Mouse (Mus musculus): ENCODE results near the gene Crygd.

Gene Crygd

GRCm38 (mm10) chr1:65063352-65063751 is at the start of gene Crygd:
Gene Crygd, minus strand, starts transcription at chr1:65063452.
- H3K36me3 ChIP-seq (ENCODE audit: control insufficient read depth, insufficient read depth, low read length, poor library complexity, severe bottlenecking) = no peaks in the 10 kb centered on the region
- no peaks in the 10 kb centered on the region for H3K27me3 ChIP-seq (ENCODE audit: control insufficient read depth, insufficient read depth, low read length, poor library complexity, severe bottlenecking)
- no peak for DNase-seq (ENCODE audit: low read depth, low spot score)

- no peak for DNase-seq (ENCODE audit: low read depth, low spot score)
- no peaks in the 10 kb centered on the region for H3K27me3 ChIP-seq (ENCODE audit: control insufficient read depth, insufficient read depth, low read length, poor library complexity, severe bottlenecking)
Observed at GRCm38 (mm10) chr1:65112807-65113196, 49.5 kb upstream of the Crygd start.

GRCm38 (mm10) chr1:65112031-65112806 is 49.0 kb upstream of the Crygd start:
- Histone ChIP-seq H3K27me3 (ENCODE audit: control insufficient read depth, insufficient read depth, low read length, poor library complexity, severe bottlenecking) (no peaks in the 10 kb centered on the region), H3K36me3 (ENCODE audit: control insufficient read depth, insufficient read depth, low read length, poor library complexity, severe bottlenecking) (no peaks in the 10 kb centered on the region)
- DNase-seq (ENCODE audit: low read depth, low spot score) = peak; percentile 69

More at GRCm38 (mm10) chr1:65112807-65113196, 49.5 kb upstream of the Crygd start:
- no peaks in the 10 kb centered on the region for H3K36me3 ChIP-seq (ENCODE audit: control insufficient read depth, insufficient read depth, low read length, poor library complexity, severe bottlenecking)

- Histone ChIP-seq H3K27me3 (ENCODE audit: control insufficient read depth, insufficient read depth, low read length, poor library complexity, severe bottlenecking) (no peaks in the 10 kb centered on the region), H3K36me3 (ENCODE audit: control insufficient read depth, insufficient read depth, low read length, poor library complexity, severe bottlenecking) (no peaks in the 10 kb centered on the region)
- DNase-seq (ENCODE audit: low read depth, low spot score) = no peak
Observed at GRCm38 (mm10) chr1:65109756-65110435, 46.6 kb upstream of the Crygd start.

DNA sequence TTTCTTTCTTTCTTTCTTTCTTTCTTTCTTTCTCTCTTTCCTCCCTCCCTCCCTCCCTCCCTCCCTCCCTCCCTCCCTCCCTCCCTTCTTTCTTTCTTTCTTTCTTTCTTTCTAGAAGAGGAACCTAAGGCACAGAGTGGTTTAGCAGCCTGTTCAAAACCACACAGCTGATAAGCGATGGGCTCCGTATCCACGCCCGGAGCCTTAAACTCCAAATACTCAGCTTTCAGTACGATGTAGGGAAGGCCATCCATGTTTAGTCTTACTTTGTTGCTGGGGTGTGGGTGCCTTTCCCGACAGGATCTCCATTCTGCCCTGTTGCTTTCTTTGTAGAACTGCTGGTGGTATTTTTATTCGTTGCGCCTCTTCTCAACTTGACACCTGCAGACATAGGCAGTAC is 45.9 kb upstream of the Crygd start:
- no peaks in the 10 kb centered on the region for H3K27me3 ChIP-seq (ENCODE audit: control insufficient read depth, insufficient read depth, low read length, poor library complexity, severe bottlenecking)
- DNase-seq (ENCODE audit: low read depth, low spot score) = no peak
- no peaks in the 10 kb centered on the region for H3K36me3 ChIP-seq (ENCODE audit: control insufficient read depth, insufficient read depth, low read length, poor library complexity, severe bottlenecking)

GRCm38 (mm10) chr1:65107654-65108279 is 44.5 kb upstream of the Crygd start:
- no peaks in the 10 kb centered on the region for H3K27me3 ChIP-seq (ENCODE audit: control insufficient read depth, insufficient read depth, low read length, poor library complexity, severe bottlenecking)
- no peaks in the 10 kb centered on the region for H3K36me3 ChIP-seq (ENCODE audit: control insufficient read depth, insufficient read depth, low read length, poor library complexity, severe bottlenecking)
- no peak for DNase-seq (ENCODE audit: low read depth, low spot score)

DNA sequence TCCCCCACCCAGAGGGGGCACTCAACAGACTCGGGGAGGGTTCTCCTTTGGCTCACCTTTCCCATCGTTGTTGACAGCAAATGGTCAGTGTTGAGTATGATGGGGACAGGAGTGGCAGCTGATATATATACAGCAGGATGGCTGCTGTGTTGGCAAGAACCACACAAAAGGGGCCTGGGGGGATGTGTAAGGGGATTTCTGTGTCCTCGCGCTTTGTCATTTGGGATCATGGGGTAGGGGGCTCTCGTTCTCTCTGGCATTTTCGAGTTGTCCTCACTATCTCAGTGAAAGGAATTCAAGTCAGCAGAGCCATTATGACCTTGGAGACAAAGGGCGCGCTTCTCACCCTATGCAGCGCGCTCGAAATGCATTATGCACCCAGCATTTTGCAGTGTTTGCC is 40.0 kb upstream of the Crygd start, which contains the start of gene Cryga:
Gene Cryga (minus strand): TSS at position 101 of the 400 bp plus-strand sequence.
- no peaks in the 10 kb centered on the region for H3K36me3 ChIP-seq (ENCODE audit: control insufficient read depth, insufficient read depth, low read length, poor library complexity, severe bottlenecking)

DNA sequence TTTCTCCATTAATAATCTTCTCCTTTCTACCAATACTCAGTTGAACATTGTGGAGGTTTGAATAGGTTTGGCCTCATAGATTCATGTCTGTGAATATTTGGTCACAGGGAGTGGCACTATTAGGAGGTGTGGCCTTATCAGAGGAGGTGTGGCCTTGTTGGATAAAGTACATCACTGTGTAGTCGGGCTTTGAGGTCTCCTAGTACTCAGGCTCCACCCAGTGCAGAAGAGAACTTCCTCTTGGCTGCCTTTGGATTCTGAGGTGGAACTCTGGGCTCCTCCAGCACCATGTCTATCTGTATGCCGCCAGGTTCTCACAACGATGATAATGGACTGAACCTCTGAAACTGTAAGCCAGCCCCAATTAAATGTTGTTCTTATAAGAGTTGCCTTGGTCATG is 33.7 kb upstream of the Crygd start:
- no peak for DNase-seq (ENCODE audit: low read depth, low spot score)
- Histone ChIP-seq H3K27me3 (ENCODE audit: control insufficient read depth, insufficient read depth, low read length, poor library complexity, severe bottlenecking) (no peaks in the 10 kb centered on the region), H3K36me3 (ENCODE audit: control insufficient read depth, insufficient read depth, low read length, poor library complexity, severe bottlenecking) (no peaks in the 10 kb centered on the region)

More for the DNA sequence above, 40.0 kb upstream of the Crygd start, which contains the start of gene Cryga:
- no peaks in the 10 kb centered on the region for H3K27me3 ChIP-seq (ENCODE audit: control insufficient read depth, insufficient read depth, low read length, poor library complexity, severe bottlenecking)
- no peak for DNase-seq (ENCODE audit: low read depth, low spot score)

DNA sequence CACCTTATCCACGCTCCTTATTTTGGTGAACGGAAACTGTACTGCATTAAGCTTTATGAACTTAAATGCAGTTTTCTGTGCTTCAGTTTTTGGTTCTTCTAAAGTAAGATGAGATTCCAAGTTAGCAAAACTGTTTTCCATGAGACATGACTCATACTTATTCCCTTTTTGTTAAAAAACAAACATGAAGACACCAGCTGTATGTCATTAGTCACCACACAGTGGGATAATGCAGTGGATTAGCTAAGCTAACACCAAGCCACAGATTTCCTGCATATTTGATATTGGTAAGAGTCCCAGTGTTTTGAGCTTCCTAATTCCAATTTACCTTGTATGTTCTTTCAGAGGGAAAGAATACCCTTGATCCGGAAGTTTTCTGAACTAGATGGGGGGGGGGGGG is 28.3 kb upstream of the Crygd start:
- no peak for DNase-seq (ENCODE audit: low read depth, low spot score)
- H3K36me3 ChIP-seq (ENCODE audit: control insufficient read depth, insufficient read depth, low read length, poor library complexity, severe bottlenecking) = no peaks in the 10 kb centered on the region
- no peaks in the 10 kb centered on the region for H3K27me3 ChIP-seq (ENCODE audit: control insufficient read depth, insufficient read depth, low read length, poor library complexity, severe bottlenecking)

DNA sequence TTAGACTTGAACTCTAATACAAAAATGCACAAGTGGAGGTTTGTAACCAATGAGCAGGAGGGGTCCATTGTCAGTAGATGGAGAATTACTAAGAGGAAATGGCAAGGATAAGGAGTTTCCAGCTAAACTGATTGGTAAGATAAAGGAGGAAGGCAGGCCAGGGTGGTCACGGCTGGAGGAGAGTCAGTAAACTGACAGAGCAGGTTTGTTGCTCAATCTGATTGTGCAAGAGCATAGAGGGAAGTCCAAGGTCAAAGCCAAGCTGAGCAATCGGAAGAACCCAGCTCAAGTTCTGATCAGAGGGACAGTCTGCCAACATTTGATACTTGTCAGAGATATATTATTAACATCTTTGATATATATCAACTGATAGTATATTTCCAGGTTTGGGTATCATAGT is 27.1 kb upstream of the Crygd start:
- H3K36me3 ChIP-seq (ENCODE audit: control insufficient read depth, insufficient read depth, low read length, poor library complexity, severe bottlenecking) = no peaks in the 10 kb centered on the region
- DNase-seq (ENCODE audit: low read depth, low spot score) = no peak

DNA sequence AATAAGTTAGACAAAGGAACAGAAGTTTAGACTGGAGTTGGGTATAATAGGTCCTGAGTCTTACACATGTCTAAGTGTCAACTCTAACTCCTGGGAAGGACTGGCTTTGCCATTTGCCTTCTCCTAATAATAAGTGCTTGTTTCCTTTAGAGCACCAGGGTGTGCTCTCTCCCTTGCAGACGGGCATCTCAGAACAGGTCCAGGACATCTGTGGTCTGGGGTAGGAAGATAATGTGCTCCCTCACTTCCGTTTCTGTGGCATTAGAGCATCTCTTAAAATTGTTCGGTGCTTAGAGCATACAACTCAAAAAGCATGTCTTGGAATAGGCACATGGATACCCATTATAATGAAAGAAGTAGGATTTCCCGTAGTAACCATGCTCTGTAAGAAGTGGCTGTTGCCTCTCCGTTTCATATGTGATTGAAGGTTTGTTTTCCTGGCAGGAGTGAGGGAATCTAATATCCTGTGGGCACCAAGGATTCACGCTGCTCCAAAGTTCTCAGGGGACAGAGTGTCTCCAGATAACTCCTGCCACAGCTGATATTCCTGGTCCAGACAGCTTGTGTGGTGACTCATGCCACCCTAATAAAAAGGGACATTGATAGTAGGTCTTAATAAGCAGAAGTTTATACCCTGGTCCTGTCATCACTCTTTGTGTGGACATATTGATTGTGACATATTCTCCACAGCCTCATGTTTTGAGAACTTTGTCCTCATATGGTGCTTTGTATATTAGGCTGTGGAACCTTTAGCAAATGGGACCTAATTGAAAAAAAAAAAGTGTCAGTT is 25.5 kb upstream of the Crygd start:
- Histone ChIP-seq H3K27me3 (ENCODE audit: control insufficient read depth, insufficient read depth, low read length, poor library complexity, severe bottlenecking) (no peaks in the 10 kb centered on the region), H3K36me3 (ENCODE audit: control insufficient read depth, insufficient read depth, low read length, poor library complexity, severe bottlenecking) (no peaks in the 10 kb centered on the region)
- no peak for DNase-seq (ENCODE audit: low read depth, low spot score)

More for the DNA sequence above, 27.1 kb upstream of the Crygd start:
- H3K27me3 ChIP-seq (ENCODE audit: control insufficient read depth, insufficient read depth, low read length, poor library complexity, severe bottlenecking) = no peaks in the 10 kb centered on the region

GRCm38 (mm10) chr1:65082188-65082587 is 18.9 kb upstream of the Crygd start, which contains the start of gene Crygb:
Gene Crygb, minus strand, starts transcription at chr1:65082288.
- H3K36me3 ChIP-seq (ENCODE audit: control insufficient read depth, insufficient read depth, low read length, poor library complexity, severe bottlenecking) = no peaks in the 10 kb centered on the region
- no peak for DNase-seq (ENCODE audit: low read depth, low spot score)

GRCm38 (mm10) chr1:65075607-65076006 is 12.4 kb upstream of the Crygd start:
- no peak for DNase-seq (ENCODE audit: low read depth, low spot score)
- no peaks in the 10 kb centered on the region for H3K27me3 ChIP-seq (ENCODE audit: control insufficient read depth, insufficient read depth, low read length, poor library complexity, severe bottlenecking)

More at GRCm38 (mm10) chr1:65082188-65082587, 18.9 kb upstream of the Crygd start, which contains the start of gene Crygb:
- H3K27me3 ChIP-seq (ENCODE audit: control insufficient read depth, insufficient read depth, low read length, poor library complexity, severe bottlenecking) = no peaks in the 10 kb centered on the region

DNA sequence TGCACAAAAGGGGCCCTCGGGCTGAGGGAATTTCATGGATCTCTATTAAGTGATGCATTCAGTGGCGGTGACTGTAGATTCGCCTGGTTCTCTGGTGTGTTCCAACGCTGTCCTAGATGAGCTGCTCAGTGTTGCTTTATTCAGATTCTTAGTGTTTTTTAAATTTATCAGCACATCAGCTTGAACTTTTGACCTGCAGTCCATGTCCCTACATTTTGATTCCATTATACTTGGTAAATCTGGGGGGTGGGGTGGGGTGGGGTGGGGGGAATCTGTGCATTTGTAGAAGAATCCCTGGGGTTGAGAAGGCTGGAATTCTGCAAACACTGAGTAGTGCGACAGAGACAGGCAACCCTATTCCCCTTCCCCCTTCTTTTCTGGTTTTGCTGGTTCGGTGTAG is 10.3 kb upstream of the Crygd start, which contains the start of gene Crygc:
Gene Crygc (minus strand): TSS at position 101 of the 400 bp plus-strand sequence.
- no peak for DNase-seq (ENCODE audit: low read depth, low spot score)
- Histone ChIP-seq H3K36me3 (ENCODE audit: control insufficient read depth, insufficient read depth, low read length, poor library complexity, severe bottlenecking) (no peaks in the 10 kb centered on the region), H3K27me3 (ENCODE audit: control insufficient read depth, insufficient read depth, low read length, poor library complexity, severe bottlenecking) (no peaks in the 10 kb centered on the region)

More at GRCm38 (mm10) chr1:65075607-65076006, 12.4 kb upstream of the Crygd start:
- H3K36me3 ChIP-seq (ENCODE audit: control insufficient read depth, insufficient read depth, low read length, poor library complexity, severe bottlenecking) = no peaks in the 10 kb centered on the region

Data from splenic B cell, adult 2 months (primary cell).